Comparison of ENCODE assay signal across 10 mouse cellular contexts in the genomic region with DNA sequence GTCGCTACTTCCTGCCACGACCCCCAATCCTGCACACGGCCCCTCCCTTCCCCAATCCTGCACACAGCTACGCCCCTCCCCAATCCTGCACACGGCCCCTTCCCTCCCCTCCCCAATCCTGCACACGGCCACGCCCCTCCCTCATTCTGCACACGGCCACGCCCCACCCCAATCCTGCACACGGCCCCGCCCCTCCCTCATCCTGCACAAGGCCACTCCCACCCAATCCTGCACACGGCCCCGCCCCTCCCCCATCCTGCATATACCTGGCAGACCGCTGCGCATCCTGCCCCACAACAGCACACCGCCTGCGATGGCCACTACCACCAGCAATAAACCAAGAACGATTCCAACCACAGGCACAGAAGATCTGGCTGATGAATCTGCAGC. TPM values are rescaled to one million over a fixed set of nuclear protein-coding genes. Genes with fewer than 3 reads are reported as not detected.
A peak's percentile ranks its signal among the peaks of the same experiment; 100 is the strongest.
DNase-seq lines count a peak whose midpoint lies in the region; ATAC-seq lines count a peak whose summit lies in the region.
"Had no signal": no experiment of that assay in that cellular context is flagged by ENCODE, and none has a peak within 500 bp of the region (broad histone marks: within the 10 kb centered on the region; RNA-seq: fewer than 3 reads in every experiment).

No protein-coding gene starts in this region.

- peak; percentile 39 for DNase-seq in hindbrain, embryonic 11.5 days (ENCODE audit: low spot score)
- no peak for DNase-seq in hindbrain, embryonic 14.5 days (ENCODE audit: low spot score)
- DNase-seq in R1 (ENCODE audit: low read depth, low spot score) = peak; percentile 83
- DNase-seq in frontal cortex, postnatal 10 days (ENCODE audit: low spot score in 2 of 2) = no peak
- no peak for DNase-seq in adrenal gland, postnatal 4 days (ENCODE audit: low spot score in 2 of 2)
- DNase-seq: heart, postnatal 4 days had no signal

- 33% methylated on average over 18 of the region's 18 CpGs for WGBS in hindbrain, embryonic 11.5 days
- 38% methylated on average over 18 of the region's 18 CpGs for WGBS in hindbrain, embryonic 14.5 days
- 21% methylated on average over 17 of the region's 18 CpGs for WGBS in limb, embryonic 12.5 days

- no peak for ATAC-seq in hindbrain, embryonic 11.5 days (ENCODE audit: low FRiP score)
- no peak for ATAC-seq in hindbrain, embryonic 14.5 days (ENCODE audit: low FRiP score)
- ATAC-seq in CD4-positive, CD25-positive, alpha-beta regulatory T cell, adult 4 months = peak; percentile 67
- no peak for ATAC-seq in limb, embryonic 12.5 days (ENCODE audit: insufficient number of reproducible peaks, insufficient read depth, low FRiP score, low TSS enrichment, low read depth)
- ATAC-seq in granulocyte monocyte progenitor cell, adult 5-6 weeks (replicated peaks; ENCODE audit: poor library complexity, severe bottlenecking) = no peak
- ATAC-seq: midbrain, embryonic 16.5 days had no signal

- H3K4me2 ChIP-seq in hindbrain, embryonic 11.5 days (replicated peaks; ENCODE audit: low read depth, low read length) = no peak overlapping the region
- H3K4me2 ChIP-seq in hindbrain, embryonic 14.5 days (replicated peaks) = no peak overlapping the region
- peak overlapping the region; percentile 23; the same call in 1 of the 2 replicates for H3K4me2 ChIP-seq in limb, embryonic 12.5 days

- H3K9ac ChIP-seq in hindbrain, embryonic 11.5 days (ENCODE audit: low read depth, low read length) = no peak overlapping the region
- no peak overlapping the region for H3K9ac ChIP-seq in hindbrain, embryonic 14.5 days
- no peak overlapping the region for H3K9ac ChIP-seq in limb, embryonic 12.5 days (replicated peaks)

- no peaks in the 10 kb centered on the region for H3K9me3 ChIP-seq in hindbrain, embryonic 11.5 days (ENCODE audit: control insufficient read depth, low read length)
- H3K9me3 ChIP-seq in hindbrain, embryonic 14.5 days (ENCODE audit: control insufficient read depth, low read length) = no peaks in the 10 kb centered on the region
- H3K9me3 ChIP-seq in limb, embryonic 12.5 days = no peaks in the 10 kb centered on the region

- no peak overlapping the region for H3K27ac ChIP-seq in hindbrain, embryonic 11.5 days (ENCODE audit: low read depth, low read length)
- H3K27ac ChIP-seq in hindbrain, embryonic 14.5 days = no peak overlapping the region
- peak overlapping the region; percentile 91 for H3K27ac ChIP-seq in limb, embryonic 12.5 days

- H3K4me3 ChIP-seq in hindbrain, embryonic 11.5 days (ENCODE audit: low read depth, low read length) = no peak overlapping the region
- H3K4me3 ChIP-seq in hindbrain, embryonic 14.5 days (replicated peaks; ENCODE audit: low read length) = no peak overlapping the region
- no peak overlapping the region for H3K4me3 ChIP-seq in limb, embryonic 12.5 days (replicated peaks)

- H3K4me1 ChIP-seq in hindbrain, embryonic 11.5 days (replicated peaks; ENCODE audit: control insufficient read depth, insufficient read depth, low read length) = no peaks in the 10 kb centered on the region
- H3K4me1 ChIP-seq in hindbrain, embryonic 14.5 days (replicated peaks; ENCODE audit: control insufficient read depth, insufficient read depth, low read length) = no peaks in the 10 kb centered on the region
- peaks cover 35% of the 10 kb centered on the region for H3K4me1 ChIP-seq in limb, embryonic 12.5 days (replicated peaks)

- H3K27me3 ChIP-seq in hindbrain, embryonic 11.5 days (ENCODE audit: control insufficient read depth, insufficient read depth, low read length) = no peaks in the 10 kb centered on the region
- H3K27me3 ChIP-seq in hindbrain, embryonic 14.5 days (ENCODE audit: control insufficient read depth, insufficient read depth, low read length) = no peaks in the 10 kb centered on the region
- H3K27me3 ChIP-seq in limb, embryonic 12.5 days = no peaks in the 10 kb centered on the region

- H3K36me3 ChIP-seq in hindbrain, embryonic 11.5 days (ENCODE audit: control insufficient read depth, insufficient read depth, low read length) = no peaks in the 10 kb centered on the region
- no peaks in the 10 kb centered on the region for H3K36me3 ChIP-seq in hindbrain, embryonic 14.5 days (replicated peaks; ENCODE audit: control insufficient read depth, insufficient read depth)
- peaks cover 4% of the 10 kb centered on the region for H3K36me3 ChIP-seq in limb, embryonic 12.5 days

RNA-seq across cellular contexts. Expression of a gene that starts 1.5 kb away (rescaled TPM):
- polyA plus RNA-seq in hindbrain, embryonic 11.5 days (2014; fragmentation: Nextera tagmentation; extraction: Ambion mirVana) = 134 and 149 TPM in 2 replicates
- 77.7 and 93.3 TPM in 2 replicates for polyA plus RNA-seq in hindbrain, embryonic 14.5 days (2014; fragmentation: Nextera tagmentation; extraction: Ambion mirVana)
- polyA plus RNA-seq in CD4-positive, CD25-positive, alpha-beta regulatory T cell, adult 4 months (2017; shearing (Covaris generic)) = 10 to 100 TPM in 1 of 2 experiments, 1 to 10 TPM in 1; 7.6 to 66.3 TPM
- 261 and 271 TPM in 2 replicates for polyA plus RNA-seq in limb, embryonic 12.5 days (2016; fragmentation: Nextera tagmentation; extraction: Ambion mirVana)
- 2.2 and 11.6 TPM in 2 replicates for total RNA-seq in granulocyte monocyte progenitor cell, adult 5-6 weeks (2014; fragmentation: Nextera tagmentation)
- 4.1 and 7.0 TPM in 2 replicates for total RNA-seq in granulocyte monocyte progenitor cell, adult 5-6 weeks (2017)
- total RNA-seq in adrenal gland, postnatal 4 days (2021) = 10 to 100 TPM; 77.0 to 81.8 TPM

RNA-seq across cellular contexts. Expression of a gene that starts 10.1 kb away (rescaled TPM):
- polyA plus RNA-seq in hindbrain, embryonic 11.5 days (2014; fragmentation: Nextera tagmentation; extraction: Ambion mirVana) = 12.9 and 13.2 TPM in 2 replicates
- 37.7 and 40.5 TPM in 2 replicates for polyA plus RNA-seq in hindbrain, embryonic 14.5 days (2014; fragmentation: Nextera tagmentation; extraction: Ambion mirVana)
- 1 to 10 TPM; 2.3 to 3.8 TPM for polyA plus RNA-seq in CD4-positive, CD25-positive, alpha-beta regulatory T cell, adult 4 months (2017; shearing (Covaris generic))
- 12.3 and 13.4 TPM in 2 replicates for polyA plus RNA-seq in limb, embryonic 12.5 days (2016; fragmentation: Nextera tagmentation; extraction: Ambion mirVana)
- 2.1 and 3.8 TPM in 2 replicates for total RNA-seq in granulocyte monocyte progenitor cell, adult 5-6 weeks (2014; fragmentation: Nextera tagmentation)
- total RNA-seq in granulocyte monocyte progenitor cell, adult 5-6 weeks (2017) = 2.7 and 3.6 TPM in 2 replicates
- total RNA-seq in adrenal gland, postnatal 4 days (2021) = 100 to 1,000 TPM in 1 of 2 experiments, 10 to 100 TPM in 1; 98.0 to 104 TPM

RNA-seq across cellular contexts. Expression of a gene that starts 30.7 kb away (rescaled TPM):
- polyA plus RNA-seq in hindbrain, embryonic 11.5 days (2014; fragmentation: Nextera tagmentation; extraction: Ambion mirVana) = 1,346 and 1,389 TPM in 2 replicates
- 767 and 952 TPM in 2 replicates for polyA plus RNA-seq in hindbrain, embryonic 14.5 days (2014; fragmentation: Nextera tagmentation; extraction: Ambion mirVana)
- 1,000 to 10,000 TPM; 3,755 to 5,441 TPM for polyA plus RNA-seq in CD4-positive, CD25-positive, alpha-beta regulatory T cell, adult 4 months (2017; shearing (Covaris generic))
- polyA plus RNA-seq in limb, embryonic 12.5 days (2016; fragmentation: Nextera tagmentation; extraction: Ambion mirVana) = 1,572 and 1,576 TPM in 2 replicates
- 3,834 and 4,027 TPM in 2 replicates for total RNA-seq in granulocyte monocyte progenitor cell, adult 5-6 weeks (2014; fragmentation: Nextera tagmentation)
- total RNA-seq in granulocyte monocyte progenitor cell, adult 5-6 weeks (2017) = 963 and 1,110 TPM in 2 replicates
- 1,000 to 10,000 TPM; 1,454 to 1,477 TPM for total RNA-seq in adrenal gland, postnatal 4 days (2021)

RNA-seq across cellular contexts. Expression of a gene that starts 31.0 kb away (rescaled TPM):
- 15.7 and 17.1 TPM in 2 replicates for polyA plus RNA-seq in hindbrain, embryonic 11.5 days (2014; fragmentation: Nextera tagmentation; extraction: Ambion mirVana)
- polyA plus RNA-seq in hindbrain, embryonic 14.5 days (2014; fragmentation: Nextera tagmentation; extraction: Ambion mirVana) = 12.8 and 13.9 TPM in 2 replicates
- polyA plus RNA-seq in CD4-positive, CD25-positive, alpha-beta regulatory T cell, adult 4 months (2017; shearing (Covaris generic)) = 1 to 10 TPM; 1.7 to 2.8 TPM
- 21.2 and 21.7 TPM in 2 replicates for polyA plus RNA-seq in limb, embryonic 12.5 days (2016; fragmentation: Nextera tagmentation; extraction: Ambion mirVana)
- total RNA-seq in granulocyte monocyte progenitor cell, adult 5-6 weeks (2014; fragmentation: Nextera tagmentation) = 6.8 and 9.4 TPM in 2 replicates
- total RNA-seq in granulocyte monocyte progenitor cell, adult 5-6 weeks (2017) = 4.8 and 5.3 TPM in 2 replicates
- 10 to 100 TPM; 17.9 to 18.6 TPM for total RNA-seq in adrenal gland, postnatal 4 days (2021)

RNA-seq across cellular contexts. Expression of a gene that starts 31.3 kb away (rescaled TPM):
- 58.2 and 62.7 TPM in 2 replicates for polyA plus RNA-seq in hindbrain, embryonic 11.5 days (2014; fragmentation: Nextera tagmentation; extraction: Ambion mirVana)
- 57.9 and 62.1 TPM in 2 replicates for polyA plus RNA-seq in hindbrain, embryonic 14.5 days (2014; fragmentation: Nextera tagmentation; extraction: Ambion mirVana)
- polyA plus RNA-seq in CD4-positive, CD25-positive, alpha-beta regulatory T cell, adult 4 months (2017; shearing (Covaris generic)) = 100 to 1,000 TPM; 158 to 199 TPM
- 60.6 and 69.7 TPM in 2 replicates for polyA plus RNA-seq in limb, embryonic 12.5 days (2016; fragmentation: Nextera tagmentation; extraction: Ambion mirVana)
- total RNA-seq in granulocyte monocyte progenitor cell, adult 5-6 weeks (2014; fragmentation: Nextera tagmentation) = 42.2 and 57.2 TPM in 2 replicates
- 49.4 and 63.1 TPM in 2 replicates for total RNA-seq in granulocyte monocyte progenitor cell, adult 5-6 weeks (2017)
- total RNA-seq in adrenal gland, postnatal 4 days (2021) = 10 to 100 TPM; 61.1 to 71.2 TPM

Comparison
In these comparisons a context has a peak if more than half of its experiments do, and no peak if none do; other contexts are left out.
1. DNase-seq: peak in hindbrain, embryonic 11.5 days (single experiment) and R1 (single experiment); none in hindbrain, embryonic 14.5 days (single experiment), frontal cortex, postnatal 10 days (0 of 2) and adrenal gland, postnatal 4 days (0 of 2).